Mouse (Mus musculus): Measurements from ENCODE around the gene Utrn.

Gene Utrn

GRCm38 (mm10) chr10:12731459-12731858, 137.7 kb downstream of the Utrn start:
- DNase-seq (ENCODE audit: low spot score in 2 of 2) = no peak

GRCm38 (mm10) chr10:12729635-12730034, 139.5 kb downstream of the Utrn start:
- no peak for DNase-seq (ENCODE audit: low spot score in 2 of 2)

GRCm38 (mm10) chr10:12729033-12729432, 140.1 kb downstream of the Utrn start:
- DNase-seq (ENCODE audit: low spot score in 2 of 2) = peak in 1 of 2 experiments; percentile 40

GRCm38 (mm10) chr10:12727881-12728280, 141.3 kb downstream of the Utrn start:
- no peak for DNase-seq (ENCODE audit: low spot score in 2 of 2)

GRCm38 (mm10) chr10:12726041-12726608, 143.0 kb downstream of the Utrn start:
- peak in 1 of 2 experiments; percentile 51 for DNase-seq (ENCODE audit: low spot score in 2 of 2)

GRCm38 (mm10) chr10:12724247-12725001, 144.7 kb downstream of the Utrn start:
- DNase-seq (ENCODE audit: low spot score in 2 of 2) = peak in 1 of 2 experiments; percentile 28

GRCm38 (mm10) chr10:12723269-12723668, 145.9 kb downstream of the Utrn start:
- no peak for DNase-seq (ENCODE audit: low spot score in 2 of 2)

GRCm38 (mm10) chr10:12722111-12722510, 147.1 kb downstream of the Utrn start:
- DNase-seq (ENCODE audit: low spot score in 2 of 2) = no peak

- DNase-seq (ENCODE audit: low spot score in 2 of 2) = no peak
Observed at GRCm38 (mm10) chr10:12718386-12718785, 150.8 kb downstream of the Utrn start.

GRCm38 (mm10) chr10:12717381-12717780, 151.8 kb downstream of the Utrn start:
- no peak for DNase-seq (ENCODE audit: low spot score in 2 of 2)

GRCm38 (mm10) chr10:12716657-12717327, 152.4 kb downstream of the Utrn start:
- no peak for DNase-seq (ENCODE audit: low spot score in 2 of 2)

- DNase-seq (ENCODE audit: low spot score in 2 of 2) = no peak
Observed at GRCm38 (mm10) chr10:12713236-12713855, 155.8 kb downstream of the Utrn start.

- DNase-seq (ENCODE audit: low spot score in 2 of 2) = no peak
Observed at GRCm38 (mm10) chr10:12711332-12711831, 157.8 kb downstream of the Utrn start.

- no peak for DNase-seq (ENCODE audit: low spot score in 2 of 2)
Observed at GRCm38 (mm10) chr10:12706516-12706915, 162.6 kb downstream of the Utrn start.

GRCm38 (mm10) chr10:12705990-12706389, 163.2 kb downstream of the Utrn start:
- DNase-seq (ENCODE audit: low spot score in 2 of 2) = no peak

GRCm38 (mm10) chr10:12704290-12704689, 164.9 kb downstream of the Utrn start:
- no peak for DNase-seq (ENCODE audit: low spot score in 2 of 2)

- DNase-seq (ENCODE audit: low spot score in 2 of 2) = no peak
Observed at GRCm38 (mm10) chr10:12703526-12703925, 165.6 kb downstream of the Utrn start.

- no peak for DNase-seq (ENCODE audit: low spot score in 2 of 2)
Observed at GRCm38 (mm10) chr10:12702140-12702539, 167.0 kb downstream of the Utrn start.

GRCm38 (mm10) chr10:12701694-12702093, 167.5 kb downstream of the Utrn start:
- no peak for DNase-seq (ENCODE audit: low spot score in 2 of 2)

GRCm38 (mm10) chr10:12700576-12700975, 168.6 kb downstream of the Utrn start:
- DNase-seq (ENCODE audit: low spot score in 2 of 2) = no peak

GRCm38 (mm10) chr10:12697902-12698301, 171.3 kb downstream of the Utrn start:
- no peak for DNase-seq (ENCODE audit: low spot score in 2 of 2)

GRCm38 (mm10) chr10:12696704-12697103, 172.5 kb downstream of the Utrn start:
- DNase-seq (ENCODE audit: low spot score in 2 of 2) = no peak
